Mouse (Mus musculus) C2C12 (cell line): ENCODE data around the gene 1810062G17Rik.

Experiments
- CTCF ChIP-seq: IDR thresholded peaks from one replicate; pipeline ENCODE4 v1.5.1; 2011; ENCODE audit not compliant: control insufficient read depth, insufficient read depth, insufficient read length
- MAX ChIP-seq: IDR thresholded peaks from one replicate; pipeline ENCODE4 v1.6.1; 2011; ENCODE audit warnings: mild to moderate bottlenecking, control low read depth
- MYOD1 ChIP-seq: IDR thresholded peaks from one replicate; pipeline ENCODE4 v1.6.1; 2011; ENCODE audit warnings: low read depth; ENCODE audit not compliant: control insufficient read depth, insufficient read length
- MYOG ChIP-seq: IDR thresholded peaks from one replicate; pipeline ENCODE4 v1.6.1; 2011; ENCODE audit not compliant: control insufficient read depth, insufficient read length; ENCODE audit errors: extremely low read depth

- TF ChIP-seq MYOG (no peak), CTCF (no peak), MYOD1 (no peak), MAX (no peak)
Measured at GRCm38 (mm10) chr3:36524466-36524865, 48.7 kb downstream of the 1810062G17Rik start.
